In genomic region chr2:22822293-22822692, GRCm38 (mm10) we compare ENCODE assay signal across 26 mouse cellular contexts. TPM values are rescaled to one million over a fixed set of nuclear protein-coding genes. Genes with fewer than 3 reads are reported as not detected.
DNase-seq lines count a peak whose midpoint lies in the region; ATAC-seq and TF ChIP-seq lines count a peak whose summit lies in the region.
"Had no signal": no experiment of that assay in that cellular context is flagged by ENCODE, and none has a peak within 500 bp of the region (broad histone marks: within the 10 kb centered on the region; RNA-seq: fewer than 3 reads in every experiment).

No protein-coding gene starts in this region.

- no peaks in the 10 kb centered on the region for H3K36me3 ChIP-seq in heart, embryonic 11.5 days (ENCODE audit: control insufficient read depth, insufficient read depth, low read length)
- H3K36me3 ChIP-seq in G1E (replicated peaks) (peaks cover 74% of the 10 kb centered on the region), myocyte (ENCODE audit: control insufficient read depth, insufficient read depth) (no peaks in the 10 kb centered on the region)
- H3K36me3 ChIP-seq in lung, postnatal 0 days (ENCODE audit: insufficient read depth, low read length) = no peaks in the 10 kb centered on the region
- H3K36me3 ChIP-seq: embryonic facial prominence, embryonic 15.5 days; forebrain, embryonic 10.5 days; heart, embryonic 13.5 days; hindbrain, embryonic 15.5 days; intestine, embryonic 15.5 days; midbrain, embryonic 10.5 days; neural tube, embryonic 12.5 days had no signal

- no peak for TF ChIP-seq EP300 in lung, postnatal 0 days (IDR thresholded peaks at IDR 0.05)

- no peak overlapping the region for H3ac ChIP-seq in myocyte (ENCODE audit: control insufficient read depth, insufficient read length)

- H3K4me3 ChIP-seq in heart, embryonic 11.5 days (ENCODE audit: low read depth, low read length) = no peak overlapping the region
- H3K4me3 ChIP-seq in G1E (ENCODE audit: low read depth, low read length) = no peak overlapping the region
- H3K4me3 ChIP-seq in myocyte = no peak overlapping the region
- H3K4me3 ChIP-seq in lung, postnatal 0 days (ENCODE audit: low read depth, low read length) = no peak overlapping the region
- H3K4me3 ChIP-seq: embryonic facial prominence, embryonic 15.5 days; forebrain, embryonic 10.5 days; heart, embryonic 13.5 days; hindbrain, embryonic 15.5 days; intestine, embryonic 15.5 days; left cerebral cortex, adult 2 months; midbrain, embryonic 10.5 days; neural tube, embryonic 12.5 days had no signal

- H3K27ac ChIP-seq in heart, embryonic 11.5 days (ENCODE audit: low read depth, low read length) = no peak overlapping the region
- no peak overlapping the region for H3K27ac ChIP-seq in lung, postnatal 0 days (ENCODE audit: low read length)
- H3K27ac ChIP-seq: embryonic facial prominence, embryonic 15.5 days; forebrain, embryonic 10.5 days; heart, embryonic 13.5 days; hindbrain, embryonic 15.5 days; intestine, embryonic 15.5 days; left cerebral cortex, adult 2 months; midbrain, embryonic 10.5 days; neural tube, embryonic 12.5 days had no signal

- H3K79me2 ChIP-seq in myocyte (ENCODE audit: control insufficient read depth, insufficient read depth) = no peaks in the 10 kb centered on the region

- no peak overlapping the region for H3K9ac ChIP-seq in heart, embryonic 11.5 days (ENCODE audit: low read depth, low read length)
- no peak overlapping the region for H3K9ac ChIP-seq in lung, postnatal 0 days (replicated peaks; ENCODE audit: low read depth)
- H3K9ac ChIP-seq: embryonic facial prominence, embryonic 15.5 days; forebrain, postnatal 0 days; heart, embryonic 13.5 days; hindbrain, embryonic 15.5 days; intestine, embryonic 15.5 days; neural tube, embryonic 12.5 days had no signal

- WGBS in heart, embryonic 11.5 days (ENCODE audit: insufficient replicate concordance) = 42% methylated on average over 2 of the region's 2 CpGs
- WGBS in lung, postnatal 0 days = 72% methylated on average over 2 of the region's 2 CpGs

- H3K27me3 ChIP-seq in heart, embryonic 11.5 days (ENCODE audit: control insufficient read depth, insufficient read depth, low read length) = no peaks in the 10 kb centered on the region
- H3K27me3 ChIP-seq in G1E (ENCODE audit: insufficient read depth, low read length) = no peaks in the 10 kb centered on the region
- H3K27me3 ChIP-seq in myocyte (ENCODE audit: control insufficient read depth, insufficient read depth, insufficient read length) = no peaks in the 10 kb centered on the region
- H3K27me3 ChIP-seq in lung, postnatal 0 days (replicated peaks; ENCODE audit: insufficient read depth, low read length) = no peaks in the 10 kb centered on the region
- H3K27me3 ChIP-seq: embryonic facial prominence, embryonic 15.5 days; heart, embryonic 13.5 days; hindbrain, embryonic 15.5 days; intestine, embryonic 15.5 days; neural tube, embryonic 12.5 days had no signal

- TF ChIP-seq POLR2A in myocyte (IDR thresholded peaks at IDR 0.05; ENCODE audit: insufficient read length, low read depth) = no peak

- no peaks in the 10 kb centered on the region for H3K9me3 ChIP-seq in heart, embryonic 11.5 days (replicated peaks; ENCODE audit: control insufficient read depth, low read length)
- H3K9me3 ChIP-seq in G1E (replicated peaks) = no peaks in the 10 kb centered on the region
- H3K9me3 ChIP-seq in lung, postnatal 0 days (ENCODE audit: low read length) = no peaks in the 10 kb centered on the region
- H3K9me3 ChIP-seq: embryonic facial prominence, embryonic 15.5 days; forebrain, embryonic 10.5 days; heart, embryonic 13.5 days; hindbrain, embryonic 15.5 days; intestine, embryonic 15.5 days; midbrain, embryonic 10.5 days; neural tube, embryonic 12.5 days had no signal

- peak; percentile 92 for DNase-seq in heart, adult 11 months
- DNase-seq in G1E (ENCODE audit: low spot score) = no peak
- DNase-seq in cerebellum, postnatal 14 days = no peak
- no peak for DNase-seq in spleen, postnatal 14 days (ENCODE audit: low spot score in 2 of 2)
- no peak for DNase-seq in lung, postnatal 0 days (ENCODE audit: low spot score)
- DNase-seq: B cell, adult 2 months; cerebellum, postnatal 10 days; forebrain, postnatal 0 days; gastrocnemius, postnatal 36 days; heart, postnatal 4 days; kidney, postnatal 4 days; left cerebral cortex, postnatal 4 days; liver; right cerebral cortex, postnatal 4 days; thymus, postnatal 25 days had no signal

- ATAC-seq in heart, embryonic 11.5 days (replicated peaks; ENCODE audit: insufficient number of reproducible peaks, low FRiP score, low TSS enrichment) = no peak
- peak; percentile 49 for ATAC-seq in G1E (ENCODE audit: extremely low read depth, insufficient number of reproducible peaks, low FRiP score, poor library complexity, severe bottlenecking)
- ATAC-seq in common myeloid progenitor, adult 5-6 weeks (replicated peaks; ENCODE audit: low read depth, poor library complexity, severe bottlenecking) = peak; percentile 42; the same call in 1 of the 2 replicates
- ATAC-seq in lung, postnatal 0 days = no peak
- ATAC-seq: forebrain, postnatal 0 days; intestine, embryonic 15.5 days had no signal

- no peak overlapping the region for H3K4me2 ChIP-seq in heart, embryonic 11.5 days
- peak overlapping the region; percentile 44 for H3K4me2 ChIP-seq in myocyte (ENCODE audit: low read depth)
- H3K4me2 ChIP-seq in lung, postnatal 0 days (replicated peaks; ENCODE audit: low read depth, low read length) = no peak overlapping the region
- H3K4me2 ChIP-seq: embryonic facial prominence, embryonic 15.5 days; heart, embryonic 13.5 days; hindbrain, embryonic 15.5 days; intestine, embryonic 15.5 days; neural tube, embryonic 12.5 days had no signal

- no peaks in the 10 kb centered on the region for H3K4me1 ChIP-seq in heart, embryonic 11.5 days (ENCODE audit: control insufficient read depth, insufficient read depth, low read length)
- H3K4me1 ChIP-seq in G1E (ENCODE audit: insufficient read depth, low read depth, low read length) = peaks cover 8% of the 10 kb centered on the region; the same call in 1 of the 2 replicates
- H3K4me1 ChIP-seq in lung, postnatal 0 days (ENCODE audit: insufficient read depth, low read depth, low read length) = no peaks in the 10 kb centered on the region
- H3K4me1 ChIP-seq: embryonic facial prominence, embryonic 15.5 days; forebrain, embryonic 10.5 days; heart, embryonic 13.5 days; hindbrain, embryonic 15.5 days; intestine, embryonic 15.5 days; midbrain, embryonic 10.5 days; neural tube, embryonic 12.5 days had no signal

- TF ChIP-seq CTCF in G1E (IDR thresholded peaks at IDR 0.05; ENCODE audit: low read depth, low read length) = no peak
- no peak for TF ChIP-seq CTCF in lung, postnatal 0 days (IDR thresholded peaks at IDR 0.05)

TF ChIP-seq in myocyte, 11 proteins besides CTCF, POLR2A, EP300 and RAD21:
- no peak for TF ChIP-seq TCF12 (IDR thresholded peaks at IDR 0.05; ENCODE audit: insufficient read depth, poor library complexity, severe bottlenecking)

RNA-seq across cellular contexts. Expression of gene Apbb1ip, which starts 48.4 kb away (rescaled TPM):
- polyA plus RNA-seq in heart, embryonic 11.5 days (2014; fragmentation: Nextera tagmentation; extraction: Ambion mirVana) = 0.62 and 1.7 TPM in 2 replicates
- total RNA-seq in G1E (2014; fragmentation: Nextera tagmentation) (87.0 and 108 TPM in 2 replicates), G1E (2017) (11.4 and 13.6 TPM in 2 replicates)
- polyA plus RNA-seq in G1E (2012) (78.2 and 83.9 TPM in 2 replicates), myocyte (2012; fragmentation: generic; extraction: Trizol) (4.9 TPM)
- total RNA-seq in common myeloid progenitor, adult 5-6 weeks (2017) = 24.3 and 43.8 TPM in 2 replicates
- 5.3 and 5.5 TPM in 2 replicates for polyA plus RNA-seq in lung, postnatal 0 days (2015; fragmentation: Nextera tagmentation; extraction: Ambion mirVana)

Comparison
In these comparisons a context has a peak if more than half of its experiments do, and no peak if none do; other contexts are left out.
1. ATAC-seq: peak in G1E (single experiment) and common myeloid progenitor, adult 5-6 weeks (single experiment); none in heart, embryonic 11.5 days (single experiment) and lung, postnatal 0 days (single experiment).
2. RNA of gene Apbb1ip, which starts 48.4 kb away (polyA plus RNA-seq): 78.2 to 83.9 TPM in G1E; 5.3 to 5.5 TPM in lung, postnatal 0 days, 4.9 TPM in myocyte (single experiment) and 0.62 to 1.7 TPM in heart, embryonic 11.5 days; every median in the first group is over 10 times any median in the second.